Mouse (Mus musculus) left cerebral cortex, postnatal 10 days (tissue): ENCODE results near the gene Hoxd13. TPM values are rescaled to one million over a fixed set of nuclear protein-coding genes. Genes with fewer than 3 reads are reported as not detected.

Source experiments
- DNase-seq, 2 experiments: peaks; one replicate each; pipeline ENCODE4 v3.0.0; 2021 to 2022; ENCODE audit warnings: low spot score in 2 of 2, mixed read lengths in 1 of 2; ENCODE audit errors: extremely low spot score in 1 of 2
- intact Hi-C: fragments of 180-260 bp; cut with DNase I; formaldehyde crosslinking; loops from one replicate; pipeline ENCODE4 v1.15.1; 2025
- microRNA-seq: library from miRNA; unstranded; fragments of <30 nt; microRNA quantifications from one replicate; pipeline ENCODE4 v1.2.0, GENCODE M21; 2022
- total RNA-seq, 2 experiments: library from RNA; stranded (reverse); gene quantifications; 2 replicates each; pipeline ENCODE4 v1.2.3; 2021

The Hoxd13 gene
- total RNA-seq, 2 experiments from 2014 or later = not detected

GRCm38 (mm10) chr2:74713239-74714150, 45.4 kb downstream of the Hoxd13 start:
- no peak for DNase-seq
- intact Hi-C loops = no loop called here

- intact Hi-C loops = no loop called here
- no peak for DNase-seq
Observed at GRCm38 (mm10) chr2:74714156-74714789, 46.2 kb downstream of the Hoxd13 start.

GRCm38 (mm10) chr2:74714881-74715280, 46.8 kb downstream of the Hoxd13 start:
- intact Hi-C loops = loop anchor here (5.0 kb wide), 3 partner anchors 247 to 422 kb away; no protein-coding TSS in a partner anchor
- no peak for DNase-seq

- DNase-seq = peak; percentile 33 to 87
- intact Hi-C loops = loop anchor here (5.0 kb wide), 3 partner anchors 247 to 422 kb away; no protein-coding TSS in a partner anchor
Observed at GRCm38 (mm10) chr2:74715504-74716241, 47.6 kb downstream of the Hoxd13 start.

- no peak for DNase-seq
- intact Hi-C loops = no loop called here
Observed at GRCm38 (mm10) chr2:74720384-74720783, 52.3 kb downstream of the Hoxd13 start.

GRCm38 (mm10) chr2:74720955-74721491, 52.9 kb downstream of the Hoxd13 start:
- DNase-seq = no peak
- intact Hi-C loops = no loop called here

Small RNA genes lying within 50 kb of the gene (microRNA-seq; reads per million reads assigned to microRNA genes)
- not detected for gene Gm44463

Other genes with a start within 250 kb of the Hoxd13 start
- gene Lnpk, start 88.9 kb upstream of the Hoxd13 start, total RNA-seq = 10 to 100 TPM; 65.3 to 68.8 TPM
- gene Evx2, start 8.8 kb upstream of the Hoxd13 start, total RNA-seq = not detected
- gene Hoxd12, start 6.7 kb downstream of the Hoxd13 start, total RNA-seq = not detected
- gene Hoxd11, start 11.2 kb downstream of the Hoxd13 start, total RNA-seq = not detected
- not detected for gene Hoxd10, start 23.6 kb downstream of the Hoxd13 start, total RNA-seq
- gene Hoxd9, start 29.4 kb downstream of the Hoxd13 start, total RNA-seq = not detected
- not detected for gene Hoxd8, start 36.3 kb downstream of the Hoxd13 start, total RNA-seq
- not detected for gene Hoxd3, start 43.6 kb downstream of the Hoxd13 start, total RNA-seq
- gene Hoxd4, start 43.6 kb downstream of the Hoxd13 start, total RNA-seq = not detected
- gene Gm28230, start 58.4 kb downstream of the Hoxd13 start, total RNA-seq = not detected
- gene Hoxd1, start 94.7 kb downstream of the Hoxd13 start, total RNA-seq = under 1 TPM in 1 of 2 experiments, not detected in 1; 0.24 TPM
- 10 to 100 TPM; 60.3 to 61.6 TPM for gene Mtx2, start 157.5 kb downstream of the Hoxd13 start, total RNA-seq